Mouse (Mus musculus): ENCODE measurements around the gene Doc2b.

Gene Doc2b

GRCm38 (mm10) chr11:75793351-75793750 lies 2.5 kb downstream of the Doc2b start:
- CTCF ChIA-PET = no interaction called here

- CTCF ChIA-PET = no interaction called here
These were observed 3.3 kb downstream of the Doc2b start for GRCm38 (mm10) chr11:75792535-75792934.

- CTCF ChIA-PET = no interaction called here
These were observed 10.0 kb downstream of the Doc2b start for GRCm38 (mm10) chr11:75785897-75786296.

GRCm38 (mm10) chr11:75783799-75784198 lies 12.1 kb downstream of the Doc2b start:
- CTCF ChIA-PET = no interaction called here

GRCm38 (mm10) chr11:75781919-75782318 lies 13.9 kb downstream of the Doc2b start:
- CTCF ChIA-PET = no interaction called here

- CTCF ChIA-PET = no interaction called here
These were observed 19.9 kb downstream of the Doc2b start for GRCm38 (mm10) chr11:75775919-75776318.

- CTCF ChIA-PET = no interaction called here
These were observed 23.3 kb downstream of the Doc2b start for GRCm38 (mm10) chr11:75772562-75772961.

GRCm38 (mm10) chr11:75769206-75769605 lies 26.6 kb downstream of the Doc2b start:
- CTCF ChIA-PET = interaction anchor here (0.6 kb wide), 4 partner anchors 9 to 724 kb away, joined by 3 read pairs; no protein-coding TSS in a partner anchor

- CTCF ChIA-PET = interaction anchor here (0.6 kb wide), 4 partner anchors 8 to 725 kb away, joined by 3 read pairs; no protein-coding TSS in a partner anchor
These were observed 27.5 kb downstream of the Doc2b start for GRCm38 (mm10) chr11:75768091-75768989.

- CTCF ChIA-PET = no interaction called here
These were observed 28.8 kb downstream of the Doc2b start for GRCm38 (mm10) chr11:75767014-75767413.

- CTCF ChIA-PET = interaction anchor here (0.6 kb wide), 1 partner anchor 8 kb away, joined by 3 read pairs; no protein-coding TSS in a partner anchor
These were observed 30.7 kb downstream of the Doc2b start for GRCm38 (mm10) chr11:75765161-75765560.

GRCm38 (mm10) chr11:75764521-75765023 lies 31.3 kb downstream of the Doc2b start:
- CTCF ChIA-PET = no interaction called here

- CTCF ChIA-PET = no interaction called here
These were observed 33.1 kb downstream of the Doc2b start for GRCm38 (mm10) chr11:75762708-75763107.

GRCm38 (mm10) chr11:75760785-75761184 lies 35.1 kb downstream of the Doc2b start:
- CTCF ChIA-PET = no interaction called here

- CTCF ChIA-PET = no interaction called here
These were observed 37.3 kb downstream of the Doc2b start for GRCm38 (mm10) chr11:75758553-75758952.

- CTCF ChIA-PET = interaction anchor here (0.7 to 0.9 kb wide), 2 partner anchors 15 to 183 kb away, joined by 3 read pairs; no protein-coding TSS in a partner anchor
These were observed 39.2 kb downstream of the Doc2b start for GRCm38 (mm10) chr11:75756687-75757086.

GRCm38 (mm10) chr11:75751082-75751481 lies 44.8 kb downstream of the Doc2b start:
- CTCF ChIA-PET = interaction anchor here (0.6 to 1.1 kb wide), 3 partner anchors 19 to 51 kb away, joined by 4 to 12 read pairs (median 7); partner anchors contain the start of gene Ywhae

- CTCF ChIA-PET = interaction anchor here (1.1 kb wide), 1 partner anchor 18 kb away, joined by 4 read pairs; the partner anchor contains the start of gene Ywhae
These were observed 45.3 kb downstream of the Doc2b start for GRCm38 (mm10) chr11:75750537-75750936.

GRCm38 (mm10) chr11:75744761-75745160 lies 51.1 kb downstream of the Doc2b start:
- CTCF ChIA-PET = interaction anchor here (0.6 to 0.8 kb wide), 3 partner anchors 18 to 209 kb away, joined by 3 to 4 read pairs (median 4); no protein-coding TSS in a partner anchor

- CTCF ChIA-PET = interaction anchor here (0.7 to 1.0 kb wide), 2 partner anchors 10 to 15 kb away, joined by 3 to 4 read pairs; no protein-coding TSS in a partner anchor
These were observed 54.2 kb downstream of the Doc2b start for GRCm38 (mm10) chr11:75741615-75742014.

- CTCF ChIA-PET = interaction anchor here (0.6 to 1.0 kb wide), 2 partner anchors 11 to 421 kb away, joined by 3 to 4 read pairs; no protein-coding TSS in a partner anchor
These were observed 55.6 kb downstream of the Doc2b start for GRCm38 (mm10) chr11:75740204-75740603.

- CTCF ChIA-PET = no interaction called here
These were observed 57.4 kb downstream of the Doc2b start for GRCm38 (mm10) chr11:75738477-75738821.
